Mouse (Mus musculus) heart, adult 8-10 months (tissue): ENCODE data around the gene Otoa. TPM values are rescaled to one million over a fixed set of nuclear protein-coding genes. Genes with fewer than 3 reads are reported as not detected.

Experiments used
- DNase-seq: peaks from one replicate; pipeline ENCODE4 v3.0.0; 2022; ENCODE audit warnings: low spot score
- total RNA-seq, 4 experiments: library from RNA; stranded (reverse); gene quantifications; 2 replicates each; pipeline ENCODE4 v1.2.4; 2022

The Otoa gene
- total RNA-seq, 4 experiments from 2014 or later = 0.06 to 0.19 (median 0.06) TPM

DNA sequence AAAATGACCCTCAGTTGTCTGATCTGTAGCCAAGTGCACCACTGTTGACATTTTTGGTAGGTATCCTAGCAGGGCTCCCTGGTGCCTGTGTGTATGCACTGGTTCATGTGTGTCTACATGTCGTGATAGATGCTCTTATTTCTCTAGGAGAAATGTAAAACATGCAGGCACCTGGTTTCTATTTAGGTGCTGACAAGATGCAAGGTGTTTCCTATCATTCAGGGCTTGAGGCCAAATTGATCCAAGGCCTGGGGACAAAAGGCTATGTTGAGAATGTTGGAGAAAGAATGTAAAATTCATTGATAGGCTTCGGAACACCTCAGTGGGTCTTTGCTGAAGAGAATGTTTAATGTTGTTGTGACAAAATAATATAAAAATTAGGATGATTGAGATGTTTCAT lies 366 bp downstream of the Otoa start:
- no peak for DNase-seq

DNA sequence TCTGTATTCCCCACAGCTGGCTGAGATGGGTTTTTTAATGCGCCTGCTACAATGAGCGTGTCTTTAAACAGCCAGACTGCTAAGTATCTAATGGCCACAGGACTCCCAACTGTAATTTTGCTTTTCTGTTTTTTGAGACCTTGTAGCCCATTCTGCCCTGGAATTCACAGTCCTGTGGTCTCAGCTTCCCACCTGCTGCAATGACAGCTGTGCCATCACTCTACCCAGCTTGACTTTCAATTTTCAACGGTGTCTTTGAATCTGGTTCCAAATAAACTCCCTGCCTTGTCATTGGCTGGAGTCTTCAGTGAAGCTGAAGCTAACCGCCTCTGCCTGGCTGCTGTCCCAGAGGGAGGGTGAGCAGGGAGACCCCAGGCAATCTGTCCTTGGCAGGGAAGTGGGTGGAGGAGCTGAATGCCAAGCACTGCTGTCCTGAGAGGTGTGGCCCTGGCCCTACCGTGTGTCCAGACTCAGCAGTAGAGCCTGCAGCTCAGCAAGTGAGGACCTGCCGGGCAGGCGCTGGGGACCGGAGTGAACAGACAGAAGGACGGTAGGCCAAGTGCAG lies 1.6 kb downstream of the Otoa start:
- no peak for DNase-seq

DNA sequence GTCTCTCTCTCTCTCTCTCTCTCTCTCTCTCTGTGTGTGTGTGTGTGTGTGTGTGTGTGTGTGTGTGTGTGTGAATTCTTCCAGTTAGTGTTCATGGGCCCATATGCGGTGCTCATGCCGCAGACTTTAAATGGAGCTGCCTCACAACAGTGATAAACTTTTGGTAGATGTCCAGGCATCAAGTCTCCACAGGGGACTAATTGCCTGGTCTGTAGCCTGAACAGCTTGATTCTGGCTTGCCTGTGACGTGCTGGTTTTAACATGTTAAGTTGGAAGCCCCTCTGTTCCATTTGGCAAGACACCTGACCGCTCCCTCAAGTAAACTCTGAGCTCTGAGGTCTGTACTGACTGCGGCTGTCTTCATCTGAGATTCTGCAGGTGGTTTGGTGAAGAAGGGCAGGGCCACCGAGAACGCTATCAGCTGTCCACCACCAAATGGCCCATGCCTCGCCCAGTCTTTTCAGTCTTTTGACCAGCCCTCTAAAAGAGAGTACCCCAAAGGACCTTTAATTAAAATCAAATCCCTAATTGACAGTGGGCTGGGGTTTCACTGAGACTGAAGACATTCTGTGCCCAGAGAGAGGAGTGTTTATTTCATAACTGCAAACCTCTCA lies 3.5 kb downstream of the Otoa start:
- no peak for DNase-seq

DNA sequence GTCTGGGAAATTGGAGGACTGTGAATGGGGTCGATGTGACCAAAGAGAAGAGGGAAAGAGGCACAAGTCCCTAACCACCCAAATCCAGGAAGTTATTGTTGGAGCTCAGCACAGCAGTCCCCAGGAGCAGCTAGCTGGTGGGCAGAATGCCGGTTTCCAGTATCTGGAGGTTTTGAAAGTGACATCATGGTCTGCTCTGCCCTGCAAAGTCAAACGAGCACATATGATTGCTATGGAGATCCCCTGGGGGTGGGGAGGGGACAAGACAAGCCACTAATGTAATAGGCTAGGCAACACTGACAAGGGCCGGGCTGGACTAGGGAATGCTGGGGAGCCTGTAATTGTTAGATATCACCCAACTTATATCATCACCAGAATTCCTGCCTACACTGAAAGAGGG lies 4.0 kb downstream of the Otoa start:
- DNase-seq = peak; percentile 26

DNA sequence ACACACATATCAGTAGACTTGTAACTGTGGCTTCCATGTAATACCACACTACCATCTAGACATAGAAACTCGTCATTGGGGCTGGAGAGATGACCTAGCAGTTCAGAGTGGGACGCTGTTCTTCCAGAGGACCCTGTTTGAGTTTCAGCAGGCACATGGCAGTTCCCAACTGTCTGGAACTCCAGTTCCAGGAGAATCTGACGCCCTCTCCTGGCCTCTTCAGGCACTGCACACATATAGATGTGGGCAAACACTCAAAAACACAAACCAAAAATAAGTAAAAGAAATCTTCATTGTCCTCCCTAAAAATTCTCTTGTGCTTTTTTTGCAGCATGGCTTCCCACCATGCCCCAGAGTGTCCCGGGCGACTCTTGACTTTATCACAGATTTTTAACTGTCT lies 7.3 kb downstream of the Otoa start:
- no peak for DNase-seq

DNA sequence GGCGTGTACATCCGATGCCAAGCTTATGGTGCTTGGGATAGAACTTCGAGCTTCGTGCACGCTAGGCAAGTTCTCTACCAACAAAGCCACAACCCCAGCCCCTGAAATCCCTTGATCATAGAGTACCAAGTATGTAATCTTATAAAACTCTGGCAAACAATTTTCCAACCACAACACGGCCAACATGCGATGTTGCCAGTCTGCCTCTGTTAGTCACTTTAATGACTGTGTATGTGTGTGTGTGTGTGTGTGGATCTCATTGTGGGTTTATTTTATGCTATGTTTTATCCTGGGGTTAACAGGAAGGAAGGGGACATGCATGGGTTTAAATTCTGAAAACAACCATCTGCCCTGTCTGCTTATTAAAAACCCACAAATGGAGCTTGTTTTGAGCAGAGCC lies 9.3 kb downstream of the Otoa start:
- no peak for DNase-seq

DNA sequence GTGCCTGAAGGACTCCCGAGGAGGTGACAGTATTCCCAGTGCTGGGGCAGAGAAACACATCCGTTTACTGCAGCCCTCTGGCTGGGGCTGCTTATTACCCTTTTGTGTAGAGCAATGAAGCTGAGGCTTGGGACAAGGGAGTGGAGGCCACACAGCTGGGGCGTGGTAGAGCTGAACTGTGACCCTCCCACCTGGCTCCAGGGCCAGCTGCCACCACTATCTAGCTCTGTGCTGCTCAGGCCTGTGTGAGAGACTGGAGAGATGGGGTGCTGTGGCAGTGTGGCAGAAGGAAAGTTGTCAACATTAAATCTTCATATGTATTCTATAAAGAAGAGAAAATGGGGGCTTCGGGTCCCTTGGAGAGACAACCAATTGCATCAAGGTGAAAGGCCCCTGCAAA lies 11.6 kb downstream of the Otoa start:
- no peak for DNase-seq

DNA sequence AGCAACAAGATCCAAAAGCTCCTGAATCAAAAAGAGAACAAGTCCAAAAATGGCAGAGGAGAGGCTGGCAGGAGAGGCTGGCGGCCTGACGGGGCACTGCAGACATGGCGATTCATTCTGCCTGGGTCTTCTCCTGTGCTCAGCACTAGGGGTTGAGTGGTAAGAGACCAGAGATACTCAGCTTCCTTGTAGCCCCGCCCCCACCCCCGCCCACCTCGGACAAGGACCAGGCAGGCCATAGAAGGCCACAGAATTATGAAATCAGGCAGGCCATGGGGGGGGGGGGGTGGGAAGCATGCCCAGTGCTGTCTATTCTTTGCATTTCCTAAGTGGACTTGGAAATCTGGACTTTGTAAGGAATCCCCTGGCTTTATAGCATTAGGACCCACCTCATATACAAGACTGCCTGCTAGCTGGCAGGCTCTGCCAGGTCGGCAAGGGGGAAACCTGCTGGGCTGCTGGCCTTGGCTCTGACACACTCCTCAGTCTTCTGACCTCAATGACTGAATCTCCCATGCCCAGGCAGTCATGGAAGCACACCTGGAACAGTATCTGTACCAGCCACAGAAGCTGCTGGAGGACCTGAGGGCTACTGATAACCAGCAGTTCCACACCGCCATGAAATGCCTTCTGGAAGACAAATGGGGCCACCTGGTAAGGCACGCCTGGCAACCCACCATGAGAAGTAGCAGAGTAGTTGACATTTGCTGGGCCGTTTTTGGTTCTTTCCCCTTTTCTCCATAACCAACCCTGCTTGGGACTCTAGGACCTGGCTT lies 17.4 kb downstream of the Otoa start:
- no peak for DNase-seq

DNA sequence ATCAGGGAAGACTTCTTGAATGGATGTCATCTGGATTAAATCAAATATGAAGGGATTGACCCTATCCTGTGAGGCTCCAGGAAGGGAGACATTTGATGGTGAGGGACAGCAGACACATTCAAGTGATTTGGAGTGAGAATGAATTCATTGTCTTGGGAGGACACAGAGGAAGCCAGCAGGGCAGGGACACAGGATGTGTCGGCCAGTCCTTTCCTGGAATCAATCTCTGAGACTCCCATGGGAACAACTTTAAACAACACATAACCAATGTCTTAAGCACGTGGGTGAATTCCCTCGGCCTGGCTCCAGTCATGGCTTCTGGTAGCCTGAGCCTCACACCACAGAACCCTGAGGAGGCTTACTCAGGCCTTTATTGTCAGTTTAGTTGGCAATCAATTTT lies 26.4 kb downstream of the Otoa start:
- DNase-seq = peak; percentile 74

DNA sequence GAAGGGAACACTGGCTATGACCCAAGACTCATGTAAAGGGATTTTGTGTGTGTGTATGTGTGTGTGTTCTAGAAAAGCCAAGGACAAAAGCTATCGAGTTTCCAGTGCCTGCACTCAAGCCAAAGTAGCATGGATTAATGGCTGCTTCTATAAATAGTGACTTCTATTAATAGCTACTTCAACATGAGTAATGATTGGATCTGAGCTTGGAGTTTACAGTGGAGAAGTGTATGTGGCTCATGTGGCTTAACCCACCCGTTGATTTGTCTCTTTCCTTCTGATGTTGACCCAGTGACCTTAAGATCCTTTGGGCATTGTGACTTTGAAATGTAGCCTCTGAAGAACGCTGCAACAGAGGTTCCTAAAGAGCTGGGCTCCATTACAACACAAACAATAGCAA lies 29.9 kb downstream of the Otoa start:
- peak; percentile 19 for DNase-seq

DNA sequence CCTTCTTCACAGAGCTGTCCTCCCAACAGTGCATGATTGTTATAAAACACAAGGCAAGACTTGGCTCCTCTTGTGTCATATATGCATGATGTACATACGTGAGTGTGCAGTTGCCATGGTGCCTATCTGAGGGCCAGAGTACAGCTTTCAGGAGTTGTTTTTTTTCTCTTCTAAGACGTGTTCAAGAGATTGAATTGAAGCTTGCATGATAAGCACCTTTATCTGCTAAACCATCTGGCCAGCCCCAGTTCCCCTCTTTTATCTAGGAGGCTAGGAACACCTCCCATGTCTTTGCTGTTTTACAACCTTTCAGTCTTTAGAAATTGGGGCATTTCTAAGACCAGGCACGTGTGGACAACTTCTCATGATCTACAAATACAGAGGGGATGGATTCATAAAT lies 30.3 kb downstream of the Otoa start:
- no peak for DNase-seq

DNA sequence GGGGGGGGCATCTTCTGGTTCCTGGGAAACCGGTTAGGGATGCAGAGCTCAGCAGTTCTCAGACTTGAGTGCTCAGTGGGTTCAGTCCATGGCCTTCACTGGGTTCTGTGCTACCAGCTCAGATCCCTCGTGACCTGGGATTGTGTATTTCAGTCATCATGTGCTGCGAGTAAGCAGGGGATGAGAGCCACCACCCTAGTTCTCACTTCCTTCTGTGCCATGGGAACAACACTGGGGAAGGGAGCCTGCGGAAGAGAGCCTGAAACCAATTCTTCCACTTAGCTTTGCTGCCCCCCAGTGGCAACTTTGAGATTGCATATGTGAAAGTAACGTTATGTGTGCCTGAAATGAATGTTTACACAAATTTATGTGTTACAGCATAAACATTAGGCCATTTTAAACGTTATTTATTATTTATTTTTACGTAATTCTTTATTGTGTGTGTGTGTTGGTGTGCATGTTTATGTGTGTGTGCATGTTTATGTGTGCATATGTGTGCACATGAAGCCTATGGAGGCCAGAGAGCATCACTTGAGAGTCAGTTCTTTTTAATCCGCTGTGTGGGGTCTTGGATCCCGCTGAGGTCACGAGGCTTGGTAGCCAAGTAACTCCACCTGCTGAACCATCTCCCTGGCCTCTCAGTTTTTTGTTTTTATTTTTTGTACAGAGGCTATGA lies 38.8 kb downstream of the Otoa start:
- peak; percentile 87 for DNase-seq

DNA sequence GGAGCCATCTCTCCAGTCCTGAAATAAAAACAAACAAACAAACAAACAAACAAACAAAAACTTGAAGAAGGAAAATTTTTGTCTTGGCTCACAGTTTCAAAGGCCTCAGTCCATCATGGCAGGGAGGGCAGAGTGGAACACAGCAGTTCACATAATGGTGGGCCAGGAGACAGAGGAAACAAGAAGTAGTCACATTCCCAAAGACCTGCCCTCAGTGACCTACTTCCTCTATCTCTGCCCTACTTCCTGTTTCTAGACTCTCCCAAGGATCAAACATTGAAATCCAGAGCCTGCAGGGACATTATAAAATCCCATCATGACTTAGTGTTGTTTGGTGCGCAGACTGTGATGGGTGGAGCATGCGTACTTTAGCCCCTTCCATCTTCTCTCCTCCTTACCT lies 49.4 kb downstream of the Otoa start:
- no peak for DNase-seq

DNA sequence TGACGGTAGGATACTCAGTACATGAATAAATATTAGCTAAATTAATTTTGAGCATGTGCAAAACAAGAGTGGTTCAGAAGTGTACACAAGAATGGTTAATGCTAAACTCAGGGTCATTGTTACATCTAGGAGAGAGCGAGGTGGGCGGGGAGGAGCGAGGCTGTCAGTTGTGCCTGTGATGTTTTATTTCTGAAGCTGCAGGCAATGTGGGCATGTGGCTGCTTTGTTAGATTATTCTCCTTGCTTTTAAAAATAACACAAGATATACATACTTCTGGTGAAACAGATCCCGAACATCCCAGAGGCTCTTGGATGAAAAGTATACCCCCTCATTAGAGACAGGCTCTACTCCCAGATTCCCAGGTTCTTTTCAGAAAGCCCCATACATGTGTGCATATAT lies 59.8 kb downstream of the Otoa start:
- no peak for DNase-seq

DNA sequence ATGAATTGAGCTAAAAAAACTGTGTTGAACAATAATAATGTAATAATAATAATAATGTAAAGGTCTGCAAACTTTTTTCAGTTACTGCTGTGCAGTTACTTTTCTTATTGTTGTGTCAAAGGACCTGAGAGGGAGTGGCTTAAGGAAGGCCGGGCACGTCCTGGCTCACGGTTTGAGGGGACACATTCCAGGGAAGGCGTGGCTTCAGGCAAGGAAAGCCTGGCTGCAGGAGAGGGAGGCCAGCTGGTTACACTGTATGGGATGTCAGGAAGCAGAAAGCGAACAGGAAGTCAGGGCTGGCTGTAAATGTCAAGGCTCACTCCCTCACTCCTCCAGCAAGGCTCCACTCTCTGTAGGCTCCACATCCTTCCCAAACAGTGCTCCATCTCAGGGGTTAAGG lies 69.2 kb downstream of the Otoa start:
- DNase-seq = no peak

DNA sequence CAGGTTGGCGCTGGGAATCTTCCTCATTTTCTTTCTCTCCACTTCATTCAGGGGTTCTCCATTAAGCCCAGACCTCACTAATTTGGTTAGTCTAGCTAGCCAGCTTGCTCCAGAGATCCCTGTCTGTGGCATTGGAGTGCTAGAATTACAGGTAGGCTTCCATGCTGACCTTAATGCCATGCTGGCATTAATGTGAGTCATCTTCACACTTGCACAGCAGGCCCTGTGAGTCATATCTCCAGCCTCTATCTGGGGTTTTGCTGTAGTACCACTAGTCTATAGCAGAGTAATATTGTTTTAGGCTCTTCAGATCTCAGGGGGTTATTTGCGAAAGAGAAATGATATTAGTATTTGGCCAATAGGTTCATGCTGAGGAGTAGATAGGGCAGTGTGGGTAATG lies 70.7 kb downstream of the Otoa start:
- DNase-seq = no peak

DNA sequence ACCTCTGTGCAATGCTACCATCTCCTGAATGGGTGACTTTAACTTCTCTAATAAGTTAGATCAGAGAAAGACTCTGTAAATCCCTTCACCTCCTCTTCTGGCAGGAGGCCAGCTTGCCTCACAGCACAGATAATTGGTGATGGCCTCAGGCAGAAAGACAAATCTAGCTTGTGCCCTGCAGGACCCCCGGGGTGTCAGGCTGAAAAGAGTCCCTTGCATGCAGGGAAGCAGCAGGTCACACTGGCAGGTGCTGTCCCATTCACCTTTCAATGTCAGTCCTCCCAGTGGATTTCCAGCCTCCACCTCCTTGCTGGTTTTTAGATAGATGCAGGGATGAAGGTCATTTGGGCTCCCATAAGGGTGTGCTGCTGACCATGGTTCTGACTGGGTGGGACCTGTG lies 84.2 kb downstream of the Otoa start:
- no peak for DNase-seq

DNA sequence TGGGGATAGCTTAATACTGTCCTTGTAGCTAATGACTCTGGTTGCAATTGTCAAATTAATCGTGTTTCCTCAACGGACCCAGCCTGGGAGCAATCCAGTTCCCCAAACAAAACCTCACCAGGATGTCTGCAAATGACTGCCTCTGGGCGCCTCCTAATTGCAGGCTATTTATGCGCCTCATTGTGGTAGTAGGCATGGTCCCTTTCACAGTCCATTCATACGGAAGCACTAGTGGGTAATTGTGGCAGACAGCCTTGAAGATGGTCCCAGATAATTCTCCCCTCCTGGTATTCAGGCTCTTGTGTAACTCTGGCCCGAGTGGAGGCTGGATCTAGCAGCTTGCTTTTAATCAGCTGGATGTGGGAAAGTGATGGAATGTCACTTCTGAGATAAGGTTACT lies 90.4 kb downstream of the Otoa start:
- no peak for DNase-seq

DNA sequence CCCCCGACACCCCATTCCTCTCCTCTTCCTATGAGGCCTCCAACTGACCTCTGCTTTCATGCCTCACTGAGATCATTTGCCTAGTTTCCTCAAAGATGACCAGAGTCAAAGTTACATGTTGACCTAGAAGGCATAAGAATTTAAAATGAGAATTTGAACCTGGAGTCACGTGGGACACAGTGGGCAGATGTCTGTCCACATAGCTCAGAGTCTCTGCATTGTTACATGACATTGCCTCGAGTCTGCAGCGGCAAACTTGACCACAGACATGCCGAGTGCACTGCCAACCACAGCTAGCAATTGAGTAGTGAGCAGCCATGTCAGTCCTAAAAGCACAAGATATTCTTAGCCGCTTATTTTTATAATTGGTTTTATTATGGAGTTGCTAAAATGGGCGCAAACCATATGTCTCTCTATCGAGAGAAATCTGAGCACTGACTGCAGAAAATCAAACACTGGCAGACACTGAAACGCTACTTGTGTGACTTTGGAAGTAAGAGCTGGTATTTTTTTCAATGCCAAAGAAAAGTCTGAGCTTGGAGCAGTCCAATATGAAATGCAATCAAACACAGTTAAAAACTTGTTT lies 105.8 kb downstream of the Otoa start:
- no peak for DNase-seq

DNA sequence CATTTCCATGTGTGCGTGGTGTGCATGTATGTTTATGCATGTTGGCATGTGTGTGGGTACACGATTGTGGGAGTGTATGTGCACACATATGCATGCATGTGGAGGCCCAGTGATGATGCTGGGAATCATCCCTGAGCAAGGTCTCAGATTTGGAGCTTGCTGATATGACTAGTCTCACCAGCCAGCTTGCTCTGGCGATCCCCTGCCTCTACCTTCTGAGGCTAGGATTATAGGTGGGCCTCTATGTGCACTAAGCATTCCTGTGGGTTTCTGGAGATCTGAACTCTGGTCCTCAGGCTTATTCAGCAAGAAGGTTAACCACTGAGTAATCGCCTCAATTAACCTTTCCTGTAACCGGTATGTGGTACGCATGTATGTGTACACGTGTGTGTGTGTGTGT lies 107.5 kb downstream of the Otoa start:
- no peak for DNase-seq

DNA sequence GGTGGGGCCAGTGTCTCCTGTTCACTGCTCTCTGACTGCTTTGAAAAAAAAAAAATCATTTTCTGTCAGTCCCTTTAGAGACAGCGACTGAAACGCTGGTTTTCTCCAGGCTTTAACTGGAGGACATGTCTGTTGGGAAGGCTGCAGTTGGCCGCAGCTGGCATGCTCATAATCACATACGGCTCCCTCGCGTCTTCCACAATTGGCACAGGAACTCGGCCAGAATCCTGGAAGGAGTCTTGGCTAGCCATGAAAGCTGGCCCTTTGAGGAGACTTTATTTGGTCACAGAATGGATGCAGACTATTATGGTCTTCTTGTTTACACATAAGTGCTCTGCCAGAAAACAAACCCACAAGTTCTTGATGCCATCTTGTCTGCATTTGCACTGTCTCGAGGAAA lies 117.5 kb downstream of the Otoa start:
- no peak for DNase-seq

DNA sequence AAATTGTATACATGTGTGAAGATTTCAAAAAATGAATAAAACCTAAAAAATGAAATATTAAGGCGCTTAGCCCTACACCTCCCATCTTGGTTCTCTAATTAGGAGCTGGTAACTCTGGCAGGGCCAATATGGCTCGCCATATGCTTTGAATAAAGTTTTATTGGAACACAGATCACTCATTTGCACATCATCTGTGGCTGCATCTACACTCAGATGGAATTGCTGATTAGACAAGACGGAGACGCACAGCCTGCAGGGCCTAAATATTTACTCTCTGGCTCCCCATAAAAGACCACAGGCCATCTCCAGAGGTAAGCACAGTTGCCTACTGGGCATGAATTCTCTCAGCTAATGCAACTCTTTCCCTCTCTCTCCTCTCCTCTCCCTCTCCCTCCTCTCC lies 130.4 kb downstream of the Otoa start:
- no peak for DNase-seq
